Mouse (Mus musculus): ENCODE measurements at regions not wholly inside any gene's neighbourhood (a gene's known extent, or its start where the extent isn't known, plus 50 kb on each side); places are given as distances from the start of the nearest gene placed in this dataset.

GRCm38 (mm10) chr2:78110335-78110734 is 164.2 kb upstream of the Cwc22 start:
- no peak for DNase-seq (ENCODE audit: low read depth, low spot score)

- no peak for DNase-seq (ENCODE audit: low read depth, low spot score)
These were observed 149.4 kb upstream of the Cwc22 start for GRCm38 (mm10) chr2:78095536-78095935.

GRCm38 (mm10) chr2:78094921-78095320 is 148.7 kb upstream of the Cwc22 start:
- no peak for DNase-seq (ENCODE audit: low read depth, low spot score)

- DNase-seq (ENCODE audit: low read depth, low spot score), result no peak
These were observed 118.3 kb upstream of the Cwc22 start for GRCm38 (mm10) chr2:78064321-78065037.

- DNase-seq (ENCODE audit: low read depth, low spot score), result no peak
These were observed 113.7 kb upstream of the Cwc22 start for GRCm38 (mm10) chr2:78059801-78060416.

GRCm38 (mm10) chr2:78058988-78059387 is 112.8 kb upstream of the Cwc22 start:
- DNase-seq (ENCODE audit: low read depth, low spot score), result no peak

GRCm38 (mm10) chr2:78053910-78054309 is 107.7 kb upstream of the Cwc22 start:
- no peak for DNase-seq (ENCODE audit: low read depth, low spot score)

GRCm38 (mm10) chr2:78050542-78050941 is 104.4 kb upstream of the Cwc22 start:
- DNase-seq (ENCODE audit: low read depth, low spot score), result no peak

GRCm38 (mm10) chr2:78049248-78049874 is 103.2 kb upstream of the Cwc22 start:
- DNase-seq (ENCODE audit: low read depth, low spot score), result peak; percentile 28

GRCm38 (mm10) chr2:78048706-78049055 is 102.5 kb upstream of the Cwc22 start:
- no peak for DNase-seq (ENCODE audit: low read depth, low spot score)

GRCm38 (mm10) chr2:78048030-78048705 is 102.0 kb upstream of the Cwc22 start:
- peak; percentile 24 for DNase-seq (ENCODE audit: low read depth, low spot score)

- DNase-seq (ENCODE audit: low read depth, low spot score), result peak; percentile 18
These were observed 81.1 kb upstream of the Cwc22 start for GRCm38 (mm10) chr2:78027319-78027718.

- DNase-seq (ENCODE audit: low read depth, low spot score), result no peak
These were observed 80.6 kb upstream of the Cwc22 start for GRCm38 (mm10) chr2:78026808-78027207.

GRCm38 (mm10) chr2:78025651-78026435 is 79.7 kb upstream of the Cwc22 start:
- DNase-seq (ENCODE audit: low read depth, low spot score), result no peak

GRCm38 (mm10) chr2:78024981-78025565 is 78.9 kb upstream of the Cwc22 start:
- no peak for DNase-seq (ENCODE audit: low read depth, low spot score)

- DNase-seq (ENCODE audit: low read depth, low spot score), result no peak
These were observed 77.9 kb upstream of the Cwc22 start for GRCm38 (mm10) chr2:78023916-78024685.

GRCm38 (mm10) chr2:78023416-78023815 is 77.2 kb upstream of the Cwc22 start:
- DNase-seq (ENCODE audit: low read depth, low spot score), result no peak

- no peak for DNase-seq (ENCODE audit: low read depth, low spot score)
These were observed 76.6 kb upstream of the Cwc22 start for GRCm38 (mm10) chr2:78022756-78023155.

GRCm38 (mm10) chr2:78021905-78022304 is 75.7 kb upstream of the Cwc22 start:
- DNase-seq (ENCODE audit: low read depth, low spot score), result no peak

GRCm38 (mm10) chr2:78021356-78021900 is 75.3 kb upstream of the Cwc22 start:
- no peak for DNase-seq (ENCODE audit: low read depth, low spot score)

Measured in CD4-positive helper T cell, adult 2 months (primary cell).